Mouse (Mus musculus) liver, embryonic 14.5 days (tissue): ENCODE data around the gene Arhgap5.

ENCODE experiments used
- CTCF ChIP-seq: IDR thresholded peaks from 2 replicates; pipeline ENCODE4 v1.5.1; 2016; ENCODE audit warnings: antibody characterized with exemption, low read depth, control low read depth
- EP300 ChIP-seq: IDR thresholded peaks from 2 replicates; pipeline ENCODE4 v1.6.1; 2016; ENCODE audit warnings: antibody characterized with exemption, low read depth

DNA sequence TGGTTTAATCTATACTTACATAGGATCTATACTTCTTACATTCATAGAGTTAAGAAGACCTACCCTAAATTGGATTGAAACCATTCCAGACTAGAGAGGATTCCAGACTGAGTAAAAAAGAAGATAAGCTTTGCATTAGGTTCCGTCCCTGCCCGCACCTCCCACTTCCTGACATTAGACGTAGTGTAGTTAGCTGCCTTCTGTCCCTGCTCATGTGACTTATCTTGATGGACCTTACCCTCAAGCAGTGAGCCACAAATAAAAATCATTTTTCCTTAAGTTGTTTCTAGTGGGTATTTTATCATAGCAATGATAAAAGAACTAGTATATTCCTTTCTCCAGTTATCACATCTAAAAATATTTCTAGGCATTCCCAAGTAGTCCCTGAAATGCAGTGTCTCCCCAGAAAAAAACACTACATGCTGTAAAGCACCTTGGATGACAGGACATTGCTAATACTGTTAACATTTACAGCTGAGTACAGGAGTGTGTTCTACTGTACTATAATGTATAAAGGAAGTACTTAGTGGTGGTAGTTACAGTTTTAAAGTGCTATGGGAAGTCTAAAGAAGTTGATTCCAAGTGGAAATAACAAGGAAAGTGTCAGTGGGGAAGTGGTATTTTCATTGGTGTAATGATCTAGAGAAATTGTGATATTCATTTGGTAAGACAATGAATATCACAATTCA, 51.6 kb downstream of the Arhgap5 start:
- TF ChIP-seq CTCF (no peak), EP300 (no peak)
